Mouse (Mus musculus) layer of hippocampus, postnatal 25 days (tissue): Measurements from ENCODE around the gene Pan3. TPM values are rescaled to one million over a fixed set of nuclear protein-coding genes. Genes with fewer than 3 reads are reported as not detected.
"Not testable (repeated sequence)": the region's sequence is repeated elsewhere in the genome, so short reads cannot be mapped to it uniquely, and the experiment has no call there.

Source experiments
- DNase-seq, 2 experiments: peaks; one replicate each; pipeline ENCODE4 v3.0.0; 2022; ENCODE audit warnings: mixed read lengths in 2 of 2, low spot score in 1 of 2; ENCODE audit errors: extremely low spot score in 1 of 2
- total RNA-seq, 2 experiments: library from RNA; stranded (reverse); gene quantifications; 2 replicates each; pipeline ENCODE4 v1.2.3; 2021

Gene Pan3
- total RNA-seq, 2 experiments from 2014 or later, result 76.1 to 101 TPM

GRCm38 (mm10) chr5:147545731-147546241 is 115.8 kb downstream of the Pan3 start:
- no peak for DNase-seq

- DNase-seq, result no peak
Observed at GRCm38 (mm10) chr5:147549016-147549755, 119.2 kb downstream of the Pan3 start.

GRCm38 (mm10) chr5:147551879-147552627 is 122.1 kb downstream of the Pan3 start:
- no peak for DNase-seq

- DNase-seq, result not testable (repeated sequence)
Observed at GRCm38 (mm10) chr5:147557641-147558040, 127.7 kb downstream of the Pan3 start.

- DNase-seq, result no peak
Observed at GRCm38 (mm10) chr5:147563511-147564139, 133.7 kb downstream of the Pan3 start.

- DNase-seq, result no peak
Observed at GRCm38 (mm10) chr5:147564140-147564590, 134.2 kb downstream of the Pan3 start.

GRCm38 (mm10) chr5:147565444-147565843 is 135.5 kb downstream of the Pan3 start:
- no peak for DNase-seq

GRCm38 (mm10) chr5:147566335-147566734 is 136.4 kb downstream of the Pan3 start:
- no peak for DNase-seq

GRCm38 (mm10) chr5:147572695-147573094 is 142.7 kb downstream of the Pan3 start:
- DNase-seq, result no peak

- no peak for DNase-seq
Observed at GRCm38 (mm10) chr5:147573555-147573954, 143.6 kb downstream of the Pan3 start.

- DNase-seq, result no peak
Observed at GRCm38 (mm10) chr5:147574517-147574916, 144.6 kb downstream of the Pan3 start.

- no peak for DNase-seq
Observed at GRCm38 (mm10) chr5:147577003-147577402, 147.0 kb downstream of the Pan3 start.

GRCm38 (mm10) chr5:147579148-147579547 is 149.2 kb downstream of the Pan3 start:
- DNase-seq, result no peak

GRCm38 (mm10) chr5:147579691-147580090 is 149.7 kb downstream of the Pan3 start:
- no peak for DNase-seq

GRCm38 (mm10) chr5:147580181-147580580 is 150.2 kb downstream of the Pan3 start:
- no peak for DNase-seq

GRCm38 (mm10) chr5:147583702-147584298 is 153.8 kb downstream of the Pan3 start:
- DNase-seq, result peak; percentile 76 to 97

GRCm38 (mm10) chr5:147584648-147585047 is 154.7 kb downstream of the Pan3 start:
- no peak for DNase-seq

- no peak for DNase-seq
Observed at GRCm38 (mm10) chr5:147585070-147585469, 155.1 kb downstream of the Pan3 start.

- no peak for DNase-seq
Observed at GRCm38 (mm10) chr5:147589814-147590213, 159.9 kb downstream of the Pan3 start.

- no peak for DNase-seq
Observed at GRCm38 (mm10) chr5:147597825-147598224, 167.9 kb downstream of the Pan3 start.
